Mouse (Mus musculus): Measurements from ENCODE around the gene Aig1.

Aig1 gene

GRCm38 (mm10) chr10:13844864-13845263, 23.9 kb downstream of the Aig1 start:
- DNase-seq, result no peak

GRCm38 (mm10) chr10:13843746-13844145, 25.0 kb downstream of the Aig1 start:
- DNase-seq, result no peak

- no peak for DNase-seq
Observed at GRCm38 (mm10) chr10:13842855-13843254, 25.9 kb downstream of the Aig1 start.

GRCm38 (mm10) chr10:13838511-13839126, 30.2 kb downstream of the Aig1 start:
- no peak for DNase-seq

- no peak for DNase-seq
Observed at GRCm38 (mm10) chr10:13837709-13838456, 30.9 kb downstream of the Aig1 start.

- DNase-seq, result no peak
Observed at GRCm38 (mm10) chr10:13836956-13837355, 31.8 kb downstream of the Aig1 start.

GRCm38 (mm10) chr10:13835737-13836475, 32.9 kb downstream of the Aig1 start:
- no peak for DNase-seq

- DNase-seq, result no peak
Observed at GRCm38 (mm10) chr10:13834056-13834455, 34.7 kb downstream of the Aig1 start.

GRCm38 (mm10) chr10:13833066-13833566, 35.7 kb downstream of the Aig1 start:
- DNase-seq, result no peak

- DNase-seq, result no peak
Observed at GRCm38 (mm10) chr10:13832546-13833033, 36.2 kb downstream of the Aig1 start.

GRCm38 (mm10) chr10:13827150-13827549, 41.6 kb downstream of the Aig1 start:
- no peak for DNase-seq

- no peak for DNase-seq
Observed at GRCm38 (mm10) chr10:13813591-13813990, 55.2 kb downstream of the Aig1 start.

- no peak for DNase-seq
Observed at GRCm38 (mm10) chr10:13808291-13808690, 60.5 kb downstream of the Aig1 start.

- DNase-seq, result no peak
Observed at GRCm38 (mm10) chr10:13806806-13807205, 62.0 kb downstream of the Aig1 start.

- DNase-seq, result no peak
Observed at GRCm38 (mm10) chr10:13801296-13801695, 67.5 kb downstream of the Aig1 start.

- no peak for DNase-seq
Observed at GRCm38 (mm10) chr10:13793458-13793857, 75.3 kb downstream of the Aig1 start.

- DNase-seq, result no peak
Observed at GRCm38 (mm10) chr10:13792788-13793187, 76.0 kb downstream of the Aig1 start.

GRCm38 (mm10) chr10:13789604-13790003, 79.2 kb downstream of the Aig1 start:
- DNase-seq, result no peak

GRCm38 (mm10) chr10:13788057-13788456, 80.7 kb downstream of the Aig1 start:
- no peak for DNase-seq

GRCm38 (mm10) chr10:13782774-13783173, 86.0 kb downstream of the Aig1 start:
- DNase-seq, result no peak

GRCm38 (mm10) chr10:13782235-13782757, 86.5 kb downstream of the Aig1 start:
- no peak for DNase-seq

GRCm38 (mm10) chr10:13776014-13776413, 92.8 kb downstream of the Aig1 start:
- DNase-seq, result no peak

- no peak for DNase-seq
Observed at GRCm38 (mm10) chr10:13775411-13775810, 93.4 kb downstream of the Aig1 start.
